In genomic region chr4:59870433-59870832, GRCm38 (mm10) we compare ENCODE assay signal across 14 mouse cellular contexts. TPM values are rescaled to one million over a fixed set of nuclear protein-coding genes. Genes with fewer than 3 reads are reported as not detected.
A peak's percentile ranks its signal among the peaks of the same experiment; 100 is the strongest.
DNase-seq lines count a peak whose midpoint lies in the region; ATAC-seq lines count a peak whose summit lies in the region.
"Had no signal": no experiment of that assay in that cellular context is flagged by ENCODE, and none has a peak within 500 bp of the region (broad histone marks: within the 10 kb centered on the region; RNA-seq: fewer than 3 reads in every experiment).

No protein-coding gene starts in this region.

- H3K27me3 ChIP-seq in embryonic facial prominence, embryonic 12.5 days = no peaks in the 10 kb centered on the region
- no peaks in the 10 kb centered on the region for H3K27me3 ChIP-seq in embryonic facial prominence, embryonic 10.5 days (replicated peaks; ENCODE audit: low read depth, poor library complexity, severe bottlenecking)
- H3K27me3 ChIP-seq in heart, embryonic 15.5 days = no peaks in the 10 kb centered on the region
- H3K27me3 ChIP-seq in heart, embryonic 11.5 days (ENCODE audit: control insufficient read depth, insufficient read depth, low read length) = no peaks in the 10 kb centered on the region
- H3K27me3 ChIP-seq in lung, embryonic 15.5 days = no peaks in the 10 kb centered on the region
- no peaks in the 10 kb centered on the region for H3K27me3 ChIP-seq in neural tube, embryonic 15.5 days (replicated peaks)
- H3K27me3 ChIP-seq: hindbrain, embryonic 15.5 days had no signal

- H3K4me3 ChIP-seq in embryonic facial prominence, embryonic 12.5 days = no peak overlapping the region
- H3K4me3 ChIP-seq in embryonic facial prominence, embryonic 10.5 days = no peak overlapping the region
- H3K4me3 ChIP-seq in heart, embryonic 15.5 days = no peak overlapping the region
- H3K4me3 ChIP-seq in heart, embryonic 11.5 days (ENCODE audit: low read depth, low read length) = no peak overlapping the region
- no peak overlapping the region for H3K4me3 ChIP-seq in lung, embryonic 15.5 days
- no peak overlapping the region for H3K4me3 ChIP-seq in neural tube, embryonic 15.5 days (replicated peaks)
- H3K4me3 ChIP-seq: hindbrain, embryonic 15.5 days; midbrain, embryonic 10.5 days had no signal

- no peak for ATAC-seq in embryonic facial prominence, embryonic 12.5 days (ENCODE audit: insufficient number of reproducible peaks, insufficient read depth, low FRiP score, low TSS enrichment)
- ATAC-seq in heart, embryonic 15.5 days (replicated peaks; ENCODE audit: insufficient number of reproducible peaks, insufficient read depth, low FRiP score, low read depth) = no peak
- no peak for ATAC-seq in heart, embryonic 11.5 days (replicated peaks; ENCODE audit: insufficient number of reproducible peaks, low FRiP score, low TSS enrichment)
- no peak for ATAC-seq in lung, embryonic 15.5 days (ENCODE audit: borderline replicate concordance, extremely low read depth, low FRiP score, low TSS enrichment)
- ATAC-seq in neural tube, embryonic 15.5 days (ENCODE audit: low FRiP score) = no peak

- no peak overlapping the region for H3K4me2 ChIP-seq in embryonic facial prominence, embryonic 12.5 days (replicated peaks)
- H3K4me2 ChIP-seq in heart, embryonic 15.5 days = 0 out of 2 replicates have a peak overlapping the region, but pooled peaks have one; percentile 4
- no peak overlapping the region for H3K4me2 ChIP-seq in heart, embryonic 11.5 days
- H3K4me2 ChIP-seq in lung, embryonic 15.5 days = no peak overlapping the region
- no peak overlapping the region for H3K4me2 ChIP-seq in neural tube, embryonic 15.5 days
- H3K4me2 ChIP-seq: hindbrain, embryonic 15.5 days had no signal

- no peak for DNase-seq in embryonic facial prominence, embryonic 10.5 days (ENCODE audit: low spot score)
- DNase-seq in lung, postnatal 25 days (ENCODE audit: low spot score) = no peak
- no peak for DNase-seq in layer of hippocampus, postnatal 10 days (ENCODE audit: low spot score in 2 of 2)

- no peak overlapping the region for H3K9ac ChIP-seq in embryonic facial prominence, embryonic 12.5 days
- H3K9ac ChIP-seq in heart, embryonic 15.5 days = no peak overlapping the region
- H3K9ac ChIP-seq in heart, embryonic 11.5 days (ENCODE audit: low read depth, low read length) = no peak overlapping the region
- H3K9ac ChIP-seq in lung, embryonic 15.5 days = no peak overlapping the region
- no peak overlapping the region for H3K9ac ChIP-seq in neural tube, embryonic 15.5 days (replicated peaks)
- H3K9ac ChIP-seq: hindbrain, embryonic 15.5 days had no signal

- 0 out of 2 replicates have a peak overlapping the region, but pooled peaks have one; percentile 2 for H3K27ac ChIP-seq in embryonic facial prominence, embryonic 12.5 days
- no peak overlapping the region for H3K27ac ChIP-seq in embryonic facial prominence, embryonic 10.5 days (replicated peaks)
- H3K27ac ChIP-seq in heart, embryonic 15.5 days = peak overlapping the region; percentile 68
- H3K27ac ChIP-seq in heart, embryonic 11.5 days (ENCODE audit: low read depth, low read length) = no peak overlapping the region
- H3K27ac ChIP-seq in lung, embryonic 15.5 days = peak overlapping the region; percentile 34
- H3K27ac ChIP-seq in neural tube, embryonic 15.5 days (replicated peaks) = no peak overlapping the region; the same call in 1 of the 2 replicates
- H3K27ac ChIP-seq: hindbrain, embryonic 15.5 days; midbrain, embryonic 10.5 days had no signal

- H3K9me3 ChIP-seq in embryonic facial prominence, embryonic 12.5 days = no peaks in the 10 kb centered on the region
- no peaks in the 10 kb centered on the region for H3K9me3 ChIP-seq in embryonic facial prominence, embryonic 10.5 days
- H3K9me3 ChIP-seq in heart, embryonic 15.5 days (replicated peaks) = no peaks in the 10 kb centered on the region
- no peaks in the 10 kb centered on the region for H3K9me3 ChIP-seq in heart, embryonic 11.5 days (replicated peaks; ENCODE audit: control insufficient read depth, low read length)
- H3K9me3 ChIP-seq in lung, embryonic 15.5 days = no peaks in the 10 kb centered on the region
- H3K9me3 ChIP-seq in neural tube, embryonic 15.5 days (replicated peaks) = no peaks in the 10 kb centered on the region
- H3K9me3 ChIP-seq: hindbrain, embryonic 15.5 days; midbrain, embryonic 10.5 days had no signal

- H3K4me1 ChIP-seq in embryonic facial prominence, embryonic 12.5 days = 0 out of 2 replicates have a peak, but pooled peaks cover 3% of the 10 kb centered on the region
- H3K4me1 ChIP-seq in embryonic facial prominence, embryonic 10.5 days = no peaks in the 10 kb centered on the region
- H3K4me1 ChIP-seq in heart, embryonic 15.5 days (replicated peaks) = peaks cover 19% of the 10 kb centered on the region
- H3K4me1 ChIP-seq in heart, embryonic 11.5 days (ENCODE audit: control insufficient read depth, insufficient read depth, low read length) = peaks cover 6% of the 10 kb centered on the region; the same call in 1 of the 2 replicates
- H3K4me1 ChIP-seq in lung, embryonic 15.5 days = peaks cover 14% of the 10 kb centered on the region
- H3K4me1 ChIP-seq in neural tube, embryonic 15.5 days = peaks cover 3% of the 10 kb centered on the region; the same call in 1 of the 2 replicates

- WGBS in embryonic facial prominence, embryonic 12.5 days = 77% methylated on average over 6 of the region's 6 CpGs
- 88% methylated on average over 6 of the region's 6 CpGs for WGBS in embryonic facial prominence, embryonic 10.5 days
- 46% methylated on average over 6 of the region's 6 CpGs for WGBS in heart, embryonic 15.5 days
- 63% methylated on average over 6 of the region's 6 CpGs for WGBS in heart, embryonic 11.5 days (ENCODE audit: insufficient replicate concordance)
- WGBS in lung, embryonic 15.5 days = 50% methylated on average over 6 of the region's 6 CpGs
- WGBS in neural tube, embryonic 15.5 days = 88% methylated on average over 6 of the region's 6 CpGs

- no peaks in the 10 kb centered on the region for H3K36me3 ChIP-seq in embryonic facial prominence, embryonic 12.5 days
- H3K36me3 ChIP-seq in embryonic facial prominence, embryonic 10.5 days (replicated peaks) = peaks cover 6% of the 10 kb centered on the region; the same call in 1 of the 2 replicates
- H3K36me3 ChIP-seq in heart, embryonic 15.5 days = no peaks in the 10 kb centered on the region
- H3K36me3 ChIP-seq in heart, embryonic 11.5 days (ENCODE audit: control insufficient read depth, insufficient read depth, low read length) = no peaks in the 10 kb centered on the region
- no peaks in the 10 kb centered on the region for H3K36me3 ChIP-seq in lung, embryonic 15.5 days
- H3K36me3 ChIP-seq in neural tube, embryonic 15.5 days = no peaks in the 10 kb centered on the region
- H3K36me3 ChIP-seq: hindbrain, embryonic 15.5 days had no signal

RNA-seq across cellular contexts. Expression of gene Slc46a2, which starts 44.4 kb away (rescaled TPM):
- polyA plus RNA-seq in embryonic facial prominence, embryonic 12.5 days (2016; fragmentation: Nextera tagmentation; extraction: Ambion mirVana) = 0.08 TPM in 1 of 2 replicates, not detected in the other
- polyA plus RNA-seq in embryonic facial prominence, embryonic 10.5 days (2016; fragmentation: Nextera tagmentation; extraction: Ambion mirVana) = 0.05 TPM in 1 of 2 replicates, not detected in the other
- polyA plus RNA-seq in heart, embryonic 15.5 days (2015; fragmentation: Nextera tagmentation; extraction: Ambion mirVana) = 1.2 and 14.3 TPM in 2 replicates
- 0.13 and 0.39 TPM in 2 replicates for polyA plus RNA-seq in heart, embryonic 11.5 days (2014; fragmentation: Nextera tagmentation; extraction: Ambion mirVana)
- polyA plus RNA-seq in lung, embryonic 15.5 days (2015; fragmentation: Nextera tagmentation; extraction: Ambion mirVana) = 0.70 and 3.4 TPM in 2 replicates
- polyA plus RNA-seq in neural tube, embryonic 15.5 days (2015; fragmentation: Nextera tagmentation; extraction: Ambion mirVana) = 0.09 and 21.1 TPM in 2 replicates
- total RNA-seq in layer of hippocampus, postnatal 10 days (2021) = not detected
- total RNA-seq: adrenal gland, postnatal 14 days; layer of hippocampus, postnatal 36 days; monocyte, adult 5-6 weeks had no signal
- polyA plus RNA-seq: hindbrain, embryonic 15.5 days; limb, embryonic 11.5 days; midbrain, embryonic 10.5 days had no signal

Comparison
In these comparisons a context has a peak if more than half of its experiments do, and no peak if none do; other contexts are left out.
1. H3K27ac ChIP-seq: peak in embryonic facial prominence, embryonic 12.5 days (single experiment), heart, embryonic 15.5 days (single experiment) and lung, embryonic 15.5 days (single experiment); none in embryonic facial prominence, embryonic 10.5 days (single experiment), heart, embryonic 11.5 days (single experiment) and neural tube, embryonic 15.5 days (single experiment).